Mouse (Mus musculus): ENCODE measurements at regions not wholly inside any gene's neighbourhood (a gene's known extent, or its start where the extent isn't known, plus 50 kb on each side); places are given as distances from the start of the nearest gene placed in this dataset.

DNA sequence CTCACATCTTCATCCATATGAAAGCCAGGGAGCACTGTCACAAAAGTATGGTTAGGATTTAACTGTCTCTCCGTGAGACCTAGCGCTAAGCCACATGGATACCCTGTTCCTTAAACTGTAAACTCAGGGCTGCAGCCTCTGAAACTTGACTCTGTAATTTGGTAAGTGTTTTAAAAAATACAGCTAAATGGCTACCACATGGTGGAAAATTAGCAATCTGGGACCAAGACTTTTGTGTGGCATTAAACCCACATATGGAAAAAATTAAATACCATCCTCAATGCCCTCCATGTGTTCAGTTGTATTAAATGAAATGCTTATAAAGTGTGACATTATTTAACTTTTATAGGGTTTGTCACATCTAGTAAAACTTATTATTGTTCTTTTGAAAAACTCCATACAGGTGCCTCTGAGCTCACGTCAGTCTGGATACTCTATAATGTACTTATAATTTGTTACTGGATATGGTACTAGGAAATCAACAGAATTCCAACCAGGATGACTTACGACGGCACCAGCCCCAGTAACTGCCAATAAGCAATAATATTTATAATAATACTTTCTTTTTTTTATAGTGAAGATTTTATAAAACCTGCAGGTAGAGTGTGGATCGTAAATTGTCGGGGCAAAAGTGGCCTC lies 131.0 kb upstream of the Frg1 start:
- Histone ChIP-seq H3K27ac (ENCODE audit: low read depth, low read length) (no peak overlapping the region), H3K9ac (ENCODE audit: low read length) (no peak overlapping the region), H3K36me3 (ENCODE audit: control insufficient read depth, insufficient read depth, low read length) (no peaks in the 10 kb centered on the region), H3K4me1 (ENCODE audit: control insufficient read depth, insufficient read depth, low read length) (no peaks in the 10 kb centered on the region), H3K4me2 (no peak overlapping the region), H3K27me3 (ENCODE audit: control insufficient read depth, insufficient read depth, low read length) (no peaks in the 10 kb centered on the region), H3K4me3 (ENCODE audit: low read depth, low read length) (no peak overlapping the region), H3K9me3 (ENCODE audit: control insufficient read depth, low read length) (no peaks in the 10 kb centered on the region)
- 85% methylated on average over 7 of the region's 7 CpGs for WGBS
- DNase-seq (ENCODE audit: low spot score, missing footprints) = no peak
- no peak for ATAC-seq (ENCODE audit: low FRiP score)

DNA sequence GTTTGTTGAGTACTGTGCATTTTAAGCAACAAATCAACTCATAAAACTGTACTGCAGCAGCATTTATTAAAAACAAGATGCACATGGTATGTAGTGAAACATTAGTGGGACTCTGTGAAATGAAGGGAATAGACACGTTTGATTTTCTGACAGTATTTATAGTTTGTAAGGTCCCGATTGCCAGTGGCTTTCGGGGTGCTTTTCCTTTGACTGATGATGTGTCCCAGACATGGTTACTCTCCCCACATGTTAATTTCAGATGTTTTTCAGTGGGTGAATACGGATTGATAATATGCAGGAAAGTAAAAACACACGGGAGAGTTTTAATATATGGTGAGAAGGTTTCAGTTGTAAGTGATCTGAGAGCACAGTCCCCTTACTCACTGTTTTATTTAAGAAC lies 115.3 kb upstream of the Frg1 start:
- Histone ChIP-seq H3K27me3 (ENCODE audit: control insufficient read depth, insufficient read depth, low read length) (no peaks in the 10 kb centered on the region), H3K4me3 (ENCODE audit: low read depth, low read length) (no peak overlapping the region), H3K4me1 (ENCODE audit: control insufficient read depth, insufficient read depth, low read length) (no peaks in the 10 kb centered on the region), H3K9me3 (ENCODE audit: control insufficient read depth, low read length) (no peaks in the 10 kb centered on the region), H3K9ac (ENCODE audit: low read length) (no peak overlapping the region), H3K4me2 (no peak overlapping the region), H3K27ac (ENCODE audit: low read depth, low read length) (no peak overlapping the region), H3K36me3 (ENCODE audit: control insufficient read depth, insufficient read depth, low read length) (no peaks in the 10 kb centered on the region)
- 90% methylated on average over 5 of the region's 5 CpGs for WGBS
- DNase-seq (ENCODE audit: low spot score, missing footprints) = no peak
- no peak for ATAC-seq (ENCODE audit: low FRiP score)

DNA sequence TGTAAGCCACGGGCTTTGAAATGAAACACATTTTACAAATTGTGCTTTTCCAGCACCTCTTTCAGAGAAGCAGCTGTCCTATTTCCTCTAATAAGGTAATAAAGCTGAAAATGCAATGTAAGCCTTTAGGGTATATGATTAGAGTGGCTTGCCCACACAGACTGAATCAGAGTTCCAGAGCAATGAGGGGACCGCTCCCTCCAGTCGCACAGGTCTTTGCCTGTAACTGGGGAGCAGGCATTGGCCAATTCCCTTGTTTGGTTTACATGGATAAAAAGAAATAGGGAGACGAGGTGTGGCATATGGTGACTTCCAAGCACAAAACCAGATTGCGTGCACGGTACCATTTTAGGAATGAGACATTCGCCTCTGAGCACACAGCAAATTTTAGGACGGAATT lies 112.7 kb upstream of the Frg1 start:
- H3K27me3 ChIP-seq (ENCODE audit: control insufficient read depth, insufficient read depth, low read length) = no peaks in the 10 kb centered on the region
- no peak overlapping the region for H3K4me3 ChIP-seq (ENCODE audit: low read depth, low read length)
- no peak overlapping the region for H3K9ac ChIP-seq (ENCODE audit: low read length)
- no peak for DNase-seq (ENCODE audit: low spot score, missing footprints)
- no peak overlapping the region for H3K4me2 ChIP-seq
- H3K36me3 ChIP-seq (ENCODE audit: control insufficient read depth, insufficient read depth, low read length) = no peaks in the 10 kb centered on the region
- no peaks in the 10 kb centered on the region for H3K9me3 ChIP-seq (ENCODE audit: control insufficient read depth, low read length)
- no peak overlapping the region for H3K27ac ChIP-seq (ENCODE audit: low read depth, low read length)
- no peaks in the 10 kb centered on the region for H3K4me1 ChIP-seq (ENCODE audit: control insufficient read depth, insufficient read depth, low read length)
- 91% methylated on average over 8 of the region's 8 CpGs for WGBS
- no peak for ATAC-seq (ENCODE audit: low FRiP score)

DNA sequence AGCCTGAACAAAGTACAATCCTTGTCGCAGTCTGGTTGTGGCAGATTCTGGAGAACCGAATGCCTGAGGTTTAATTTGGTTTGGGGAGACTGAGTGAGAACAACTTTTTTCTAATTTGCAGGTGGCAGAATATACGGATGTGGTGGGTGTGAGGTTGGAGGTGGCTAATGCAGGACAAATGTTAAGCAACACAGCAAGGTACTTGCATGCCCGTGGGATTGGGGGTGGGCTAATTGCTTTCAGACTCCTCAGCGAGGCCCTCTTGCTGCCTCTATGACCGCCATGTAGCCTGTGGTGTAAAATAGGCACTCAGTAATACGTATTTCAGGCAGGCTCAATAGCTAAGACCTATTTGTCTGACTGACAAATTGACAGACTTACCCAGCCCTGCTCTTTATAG lies 109.4 kb upstream of the Frg1 start:
- Histone ChIP-seq H3K4me2 (no peak overlapping the region), H3K9ac (ENCODE audit: low read length) (no peak overlapping the region), H3K4me3 (ENCODE audit: low read depth, low read length) (no peak overlapping the region), H3K4me1 (ENCODE audit: control insufficient read depth, insufficient read depth, low read length) (no peaks in the 10 kb centered on the region), H3K27me3 (ENCODE audit: control insufficient read depth, insufficient read depth, low read length) (no peaks in the 10 kb centered on the region), H3K27ac (ENCODE audit: low read depth, low read length) (no peak overlapping the region), H3K9me3 (ENCODE audit: control insufficient read depth, low read length) (no peaks in the 10 kb centered on the region), H3K36me3 (ENCODE audit: control insufficient read depth, insufficient read depth, low read length) (no peaks in the 10 kb centered on the region)
- no peak for ATAC-seq (ENCODE audit: low FRiP score)
- DNase-seq (ENCODE audit: low spot score, missing footprints) = no peak
- WGBS = 83% methylated on average over 7 of the region's 7 CpGs

DNA sequence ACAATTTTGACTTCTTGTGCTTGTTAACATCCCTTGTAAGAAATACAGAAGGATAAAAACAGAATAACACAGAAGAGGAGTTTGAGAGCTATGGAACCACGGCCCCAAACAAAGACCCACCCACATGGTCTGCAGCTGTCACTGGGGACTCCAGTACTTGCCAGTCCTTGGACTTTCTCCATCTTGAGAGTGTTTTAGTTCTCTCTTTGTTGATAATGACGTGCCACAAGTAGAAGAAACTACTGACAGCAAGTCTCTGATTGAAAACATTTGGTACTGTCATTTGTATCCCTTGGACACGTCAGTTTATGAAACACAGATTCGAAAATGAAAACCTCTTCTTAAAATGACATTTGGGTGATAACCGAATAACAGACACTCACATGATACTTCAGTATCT lies 68.3 kb upstream of the Frg1 start:
- no peak overlapping the region for H3K4me3 ChIP-seq (ENCODE audit: low read depth, low read length)
- no peaks in the 10 kb centered on the region for H3K36me3 ChIP-seq (ENCODE audit: control insufficient read depth, insufficient read depth, low read length)
- no peaks in the 10 kb centered on the region for H3K9me3 ChIP-seq (ENCODE audit: control insufficient read depth, low read length)
- ATAC-seq (ENCODE audit: low FRiP score) = no peak
- no peak overlapping the region for H3K9ac ChIP-seq (ENCODE audit: low read length)
- no peaks in the 10 kb centered on the region for H3K4me1 ChIP-seq (ENCODE audit: control insufficient read depth, insufficient read depth, low read length)
- no peak overlapping the region for H3K4me2 ChIP-seq
- DNase-seq (ENCODE audit: low spot score, missing footprints) = no peak
- H3K27me3 ChIP-seq (ENCODE audit: control insufficient read depth, insufficient read depth, low read length) = no peaks in the 10 kb centered on the region
- no peak overlapping the region for H3K27ac ChIP-seq (ENCODE audit: low read depth, low read length)
- WGBS = 85% methylated on average over 5 of the region's 5 CpGs

DNA sequence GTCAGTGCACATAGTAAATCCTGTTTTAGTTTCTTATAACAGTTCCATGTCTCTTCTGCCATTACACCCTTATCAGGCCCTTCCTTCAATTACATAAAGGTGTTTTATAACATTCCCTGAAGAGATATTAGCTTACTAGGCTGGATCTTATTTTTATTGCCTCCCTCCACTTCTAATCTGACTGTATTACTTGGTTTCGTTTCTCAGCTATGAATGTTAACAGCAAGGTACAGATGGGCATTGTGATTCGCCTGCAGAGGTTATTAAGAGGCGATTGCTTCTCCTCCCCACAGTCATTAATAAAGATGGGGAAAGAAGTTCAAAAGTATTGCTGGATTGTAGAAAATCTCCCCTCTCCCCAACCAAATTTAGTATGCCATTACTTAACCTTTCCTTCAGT lies 66.4 kb upstream of the Frg1 start:
- Histone ChIP-seq H3K4me2 (no peak overlapping the region), H3K9ac (ENCODE audit: low read length) (no peak overlapping the region), H3K27ac (ENCODE audit: low read depth, low read length) (no peak overlapping the region), H3K4me3 (ENCODE audit: low read depth, low read length) (no peak overlapping the region), H3K9me3 (ENCODE audit: control insufficient read depth, low read length) (no peaks in the 10 kb centered on the region), H3K36me3 (ENCODE audit: control insufficient read depth, insufficient read depth, low read length) (no peaks in the 10 kb centered on the region), H3K27me3 (ENCODE audit: control insufficient read depth, insufficient read depth, low read length) (no peaks in the 10 kb centered on the region), H3K4me1 (ENCODE audit: control insufficient read depth, insufficient read depth, low read length) (no peaks in the 10 kb centered on the region)
- 67% methylated on average over 3 of the region's 3 CpGs for WGBS
- ATAC-seq (ENCODE audit: low FRiP score) (no peak), DNase-seq (ENCODE audit: low spot score, missing footprints) (no peak)

DNA sequence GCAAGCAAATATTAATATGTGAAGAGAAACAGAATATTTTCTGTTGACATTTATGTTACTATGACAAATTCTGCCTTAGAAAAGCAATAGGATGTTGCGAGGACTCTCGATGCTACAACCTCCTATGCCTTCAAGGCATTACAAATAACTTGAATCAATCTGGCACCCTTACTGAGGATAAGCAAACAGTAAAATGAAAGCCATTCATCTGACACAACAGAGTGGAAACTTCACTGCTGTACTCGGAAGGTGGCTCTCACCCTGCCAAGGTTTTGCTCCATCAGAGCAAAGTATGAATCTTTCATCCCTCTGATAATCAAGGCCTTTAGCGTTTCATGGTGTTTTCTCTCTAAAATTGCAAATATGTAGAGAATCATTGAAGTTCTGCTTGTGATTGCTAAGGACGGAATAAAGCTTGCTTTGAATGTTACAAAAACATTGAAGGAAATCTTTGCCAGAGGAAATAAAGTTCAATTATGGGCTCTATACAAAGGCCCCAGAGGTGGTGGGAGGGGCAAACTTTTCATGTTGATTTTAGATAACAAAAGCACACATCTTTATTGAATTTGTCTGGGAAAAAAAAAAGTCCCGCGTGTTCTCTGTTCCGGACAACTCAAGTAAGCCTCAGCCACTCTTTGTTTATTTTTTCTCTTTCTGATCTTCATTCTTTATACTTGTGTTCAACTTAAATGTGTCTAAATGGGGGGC lies 56.3 kb upstream of the Frg1 start:
- no peak overlapping the region for H3K27ac ChIP-seq (ENCODE audit: low read depth, low read length)
- no peak overlapping the region for H3K4me2 ChIP-seq
- no peak overlapping the region for H3K9ac ChIP-seq (ENCODE audit: low read length)
- ATAC-seq (ENCODE audit: low FRiP score) (no peak), DNase-seq (ENCODE audit: low spot score, missing footprints) (no peak)
- 68% methylated on average over 8 of the region's 8 CpGs for WGBS
- no peaks in the 10 kb centered on the region for H3K27me3 ChIP-seq (ENCODE audit: control insufficient read depth, insufficient read depth, low read length)
- H3K4me1 ChIP-seq (ENCODE audit: control insufficient read depth, insufficient read depth, low read length) = no peaks in the 10 kb centered on the region
- H3K9me3 ChIP-seq (ENCODE audit: control insufficient read depth, low read length) = no peaks in the 10 kb centered on the region
- H3K36me3 ChIP-seq (ENCODE audit: control insufficient read depth, insufficient read depth, low read length) = no peaks in the 10 kb centered on the region
- H3K4me3 ChIP-seq (ENCODE audit: low read depth, low read length) = no peak overlapping the region

DNA sequence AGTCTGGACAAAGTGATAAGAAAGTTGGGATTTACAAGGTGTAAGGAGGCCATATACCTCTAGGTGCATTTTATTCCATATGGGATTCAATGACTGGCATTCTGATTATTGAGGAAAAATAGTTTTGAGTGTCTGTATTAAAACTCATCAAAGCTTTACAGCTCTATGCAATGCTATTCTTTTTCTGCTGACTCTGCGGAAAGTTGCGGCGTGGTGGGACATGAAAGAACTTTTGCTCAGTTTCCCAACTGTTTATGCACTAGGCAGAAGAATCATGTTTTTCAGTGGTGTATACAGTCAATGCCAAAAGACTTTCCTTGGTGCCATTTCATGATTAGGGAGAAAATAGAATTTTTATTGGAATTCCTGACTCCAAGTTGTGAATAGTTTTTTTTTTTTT lies 55.4 kb upstream of the Frg1 start:
- no peak for ATAC-seq (ENCODE audit: low FRiP score)
- 91% methylated on average over 3 of the region's 3 CpGs for WGBS
- no peak overlapping the region for H3K4me2 ChIP-seq

More for the DNA sequence above, 55.4 kb upstream of the Frg1 start:
- H3K36me3 ChIP-seq (ENCODE audit: control insufficient read depth, insufficient read depth, low read length) = no peaks in the 10 kb centered on the region
- H3K9me3 ChIP-seq (ENCODE audit: control insufficient read depth, low read length) = no peaks in the 10 kb centered on the region
- no peak for DNase-seq (ENCODE audit: low spot score, missing footprints)
- H3K27me3 ChIP-seq (ENCODE audit: control insufficient read depth, insufficient read depth, low read length) = no peaks in the 10 kb centered on the region
- no peak overlapping the region for H3K4me3 ChIP-seq (ENCODE audit: low read depth, low read length)
- no peaks in the 10 kb centered on the region for H3K4me1 ChIP-seq (ENCODE audit: control insufficient read depth, insufficient read depth, low read length)
- H3K9ac ChIP-seq (ENCODE audit: low read length) = no peak overlapping the region
- no peak overlapping the region for H3K27ac ChIP-seq (ENCODE audit: low read depth, low read length)

Data from midbrain, embryonic 11.5 days (tissue).